Mouse (Mus musculus): ENCODE measurements around the gene Gm10118. TPM values are rescaled to one million over a fixed set of nuclear protein-coding genes. Genes with fewer than 3 reads are reported as not detected.

The Gm10118 gene
- 0.03 TPM in 1 of 2 replicates, not detected in the other for polyA plus RNA-seq (2012; rRNA removed)

GRCm38 (mm10) chr10:63927334-63927733 is at the start of gene Gm10118:
Gene Gm10118 (minus strand): TSS chr10:63927434.

Other genes starting within 250 kb of the Gm10118 start
- gene Lrrtm3, start 162.8 kb upstream of the Gm10118 start, polyA plus RNA-seq (2012; rRNA removed) = 0.17 and 0.19 TPM in 2 replicates

Data from colon, adult 2 months (tissue).